Mouse (Mus musculus) right cerebral cortex, postnatal 10 days (tissue): Measurements from ENCODE around the gene Vsig2.

ENCODE experiments used
- DNase-seq, 2 experiments: peaks; one replicate each; pipeline ENCODE4 v3.0.0; 2021; ENCODE audit warnings: low spot score in 2 of 2

Gene Vsig2

DNA sequence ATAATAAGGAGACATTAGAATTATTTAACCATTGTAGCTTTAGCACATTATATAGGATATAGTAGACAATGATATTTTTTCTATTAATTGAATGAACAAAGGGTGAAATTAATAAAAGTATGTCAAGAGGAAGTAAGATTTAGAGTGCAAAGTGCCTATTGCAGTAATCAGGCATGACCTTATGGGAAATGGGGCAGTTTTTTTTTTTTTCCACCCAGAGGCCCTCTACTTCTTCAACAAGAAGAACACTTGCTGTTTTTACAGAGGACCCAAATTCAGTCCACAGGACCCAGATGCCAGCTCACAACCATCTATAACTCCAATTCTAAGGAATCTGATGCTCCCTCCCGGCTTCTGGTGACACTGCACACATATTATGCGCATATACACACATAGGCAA lies 21.6 kb downstream of the Vsig2 start:
- no peak for DNase-seq

DNA sequence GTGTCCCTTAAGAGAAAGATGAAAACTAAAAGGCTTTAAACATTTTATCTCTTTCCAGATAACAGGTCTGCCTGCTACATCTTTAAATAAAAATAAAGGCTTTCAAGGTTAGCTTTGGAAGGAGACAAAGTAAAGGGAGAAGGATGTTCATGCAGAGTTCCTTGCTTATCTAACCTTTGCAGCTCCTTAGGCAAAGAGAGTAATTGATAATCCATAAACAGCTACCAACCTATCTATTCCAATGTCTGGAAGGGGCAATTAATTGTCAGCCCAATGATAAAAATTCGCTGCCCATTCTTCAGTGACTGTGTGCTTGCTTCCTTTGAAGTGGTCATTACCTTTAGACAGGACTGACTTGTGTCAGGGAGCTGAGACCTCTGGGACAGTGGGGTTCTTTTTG lies 24.8 kb downstream of the Vsig2 start:
- DNase-seq, result no peak

DNA sequence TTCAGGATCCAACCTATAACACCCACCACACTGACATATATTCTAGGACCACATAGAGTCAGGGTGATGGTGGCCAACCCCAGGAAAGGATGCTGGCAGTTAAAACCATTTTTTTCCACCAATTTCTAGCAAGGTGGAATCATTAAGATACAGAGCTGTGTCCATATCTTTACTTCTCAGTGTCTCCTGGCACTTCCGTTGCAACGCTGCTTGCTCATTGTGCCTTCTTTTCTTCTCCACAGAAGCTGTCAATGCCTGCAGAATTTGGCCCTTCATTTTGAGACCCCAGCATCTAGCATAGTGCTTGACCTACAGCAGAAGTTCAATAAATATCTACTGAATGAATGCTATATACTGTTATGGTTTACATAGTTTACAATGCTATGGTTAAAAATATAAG lies 28.0 kb downstream of the Vsig2 start:
- DNase-seq, result no peak

DNA sequence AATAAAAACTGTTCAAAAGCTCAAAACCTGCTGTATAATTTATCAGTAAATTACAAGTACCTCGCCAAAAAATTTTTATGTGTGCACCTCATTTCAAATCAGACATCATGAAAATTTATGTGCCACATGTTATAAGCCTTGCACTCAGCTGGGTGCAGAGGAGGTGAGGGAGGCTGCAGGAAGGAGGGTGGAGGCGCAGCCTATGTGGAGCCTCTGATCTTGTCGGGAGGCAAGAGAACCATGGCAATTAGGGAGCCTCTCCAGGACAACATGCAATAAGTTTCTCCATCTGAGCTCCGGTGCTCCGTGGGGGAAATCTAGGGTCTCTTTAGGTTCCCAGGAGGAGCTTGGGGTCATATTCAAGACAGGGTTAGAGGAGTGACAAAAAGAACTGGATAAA lies 28.4 kb downstream of the Vsig2 start:
- DNase-seq, result no peak

DNA sequence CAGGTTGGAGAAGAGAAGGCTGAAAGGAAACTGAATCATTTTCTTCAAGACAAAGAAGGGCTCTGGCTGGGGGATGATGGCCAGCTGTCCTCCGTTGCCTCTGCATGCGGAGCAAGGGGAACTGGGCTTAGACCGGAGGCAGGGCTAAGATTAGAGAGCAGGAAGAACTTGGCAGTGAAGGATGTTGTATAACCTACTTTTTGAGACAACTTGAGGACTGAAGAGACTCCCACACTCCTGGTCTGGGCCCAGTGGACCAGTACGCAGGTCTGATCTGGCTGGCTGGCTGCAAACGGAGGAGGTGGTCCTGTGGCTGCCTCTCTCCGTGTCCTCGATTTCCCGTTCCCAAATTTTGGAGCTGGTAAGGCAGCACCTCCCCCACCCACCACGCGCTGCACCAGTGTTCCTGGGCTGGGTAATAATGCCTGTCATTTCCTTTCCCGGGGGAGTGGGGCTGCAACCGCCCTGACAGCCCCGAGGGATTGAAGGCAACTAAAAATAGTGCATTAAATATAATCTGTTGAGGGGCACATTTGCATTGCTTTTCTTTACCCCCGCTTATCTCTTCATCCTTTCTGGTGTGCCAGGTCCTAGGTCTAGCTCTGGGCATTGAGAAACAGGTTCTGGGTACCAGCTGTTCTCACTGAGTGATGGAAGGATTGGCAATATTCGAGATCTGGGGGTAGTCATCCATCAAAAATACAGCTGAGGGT lies 29.0 kb downstream of the Vsig2 start:
- DNase-seq, result peak; percentile 68 to 70

DNA sequence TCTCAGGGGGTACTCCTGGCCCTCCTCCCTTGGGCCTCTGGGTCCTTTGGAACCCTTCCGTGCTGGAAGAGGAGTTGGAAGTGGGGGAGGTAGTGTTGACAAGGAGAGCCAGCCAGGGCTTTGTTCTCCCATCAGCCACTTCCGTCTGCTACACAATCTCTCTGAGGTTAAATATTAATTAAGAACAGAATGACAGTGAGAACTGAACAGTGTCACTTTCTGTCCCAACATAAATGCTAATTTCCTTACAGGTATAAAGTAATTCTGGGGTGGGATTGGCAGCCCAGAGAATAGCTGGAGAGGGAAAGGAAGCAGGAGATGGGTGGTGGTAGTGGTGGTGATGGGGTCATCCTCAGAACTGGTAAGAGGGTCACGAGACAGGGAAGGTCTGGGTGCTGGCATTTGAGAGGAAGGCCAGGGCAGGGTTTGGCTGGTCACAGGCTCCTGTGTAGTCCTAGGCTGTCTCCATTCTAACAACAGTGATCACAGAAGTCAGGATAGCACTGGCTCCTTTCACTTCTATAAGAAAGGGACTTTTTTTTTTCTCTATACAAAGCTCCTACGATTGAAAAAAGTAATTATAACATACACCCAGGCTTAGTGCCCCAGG lies 29.7 kb downstream of the Vsig2 start:
- DNase-seq, result no peak

DNA sequence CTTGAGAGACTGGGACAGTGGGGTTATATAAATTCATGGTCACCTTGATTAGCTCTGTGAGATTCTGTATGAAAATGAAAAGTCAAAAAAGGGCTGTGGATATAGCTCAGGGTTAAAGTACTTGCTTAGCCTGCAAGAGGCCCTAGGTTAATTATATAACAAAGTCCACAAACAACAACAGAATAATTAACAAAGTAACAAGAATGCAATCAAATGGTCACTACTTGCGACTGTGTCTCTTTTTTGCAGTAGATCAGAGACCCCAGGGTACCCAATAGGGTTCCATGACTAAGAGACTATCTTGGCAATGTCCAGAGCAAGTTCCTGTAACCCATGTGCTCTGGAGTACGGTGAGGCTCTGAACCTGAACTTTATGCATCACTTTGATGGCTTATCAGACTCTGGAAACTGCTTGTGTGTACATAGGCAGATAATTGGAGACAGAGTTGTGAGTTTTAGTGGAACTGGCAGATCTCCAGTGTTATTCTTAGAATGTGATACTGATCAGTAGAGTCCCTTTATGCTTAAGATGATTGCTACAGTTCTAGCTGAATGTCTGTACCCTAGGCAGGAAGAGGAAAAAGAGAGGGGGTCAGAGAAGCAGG lies 30.3 kb downstream of the Vsig2 start:
- DNase-seq, result no peak

DNA sequence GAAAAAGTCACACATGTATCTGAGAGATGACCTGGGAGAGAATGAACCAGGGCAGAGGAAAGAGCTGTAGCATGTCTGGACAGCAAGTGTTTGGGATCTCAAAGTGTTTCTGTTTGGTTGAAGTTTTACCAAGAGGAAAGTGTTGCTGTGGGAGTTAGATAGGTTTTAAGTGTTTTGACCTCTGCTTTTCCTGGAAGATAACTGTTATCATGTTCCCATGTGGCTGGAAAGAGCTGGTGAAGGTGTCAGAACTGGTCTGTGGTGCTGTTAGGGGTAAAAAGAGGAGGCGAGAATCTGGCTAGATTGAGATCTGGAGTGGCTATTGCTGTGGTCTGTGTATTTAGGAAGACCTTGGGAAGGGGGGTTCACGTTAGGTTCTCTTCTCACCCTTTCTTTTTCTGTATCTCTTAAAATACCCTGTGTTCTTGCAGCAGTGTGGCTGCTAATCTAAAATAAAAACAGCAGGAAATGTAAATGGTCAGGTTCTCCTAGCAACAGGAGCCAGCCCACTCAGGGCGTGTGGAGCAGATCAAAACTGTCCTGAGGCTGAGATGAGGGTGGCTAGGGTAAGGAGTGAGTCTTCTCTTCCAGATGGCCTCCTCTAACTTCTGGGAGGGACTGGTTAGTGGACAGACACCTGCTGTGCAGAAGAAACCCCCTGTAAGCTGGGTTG lies 33.3 kb downstream of the Vsig2 start:
- peak in 1 of 2 experiments; percentile 44 for DNase-seq

DNA sequence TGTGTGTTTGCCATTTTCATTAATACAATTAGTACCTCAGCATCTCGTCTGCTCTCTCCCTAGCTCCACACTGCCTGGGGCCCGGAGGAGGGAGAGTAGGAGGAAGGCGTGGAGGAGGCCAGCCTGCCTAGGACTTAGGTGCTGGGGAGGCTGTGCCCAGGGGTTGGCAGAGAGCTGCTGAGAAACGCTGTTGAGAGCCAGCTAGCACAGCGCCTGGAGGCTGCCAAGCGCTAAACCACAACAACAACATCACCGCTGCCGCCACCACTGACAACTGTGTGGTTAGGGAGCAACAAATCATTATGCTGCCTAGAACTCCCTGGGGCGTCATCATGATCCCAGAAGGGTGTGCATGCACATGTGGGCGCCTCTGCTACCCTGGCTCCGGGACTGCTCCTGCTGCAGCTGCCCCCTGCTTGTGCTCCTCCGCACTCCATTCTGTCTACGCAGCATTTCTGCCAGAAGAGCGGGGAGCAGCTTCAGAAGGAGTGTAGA lies 37.4 kb downstream of the Vsig2 start:
- peak; percentile 52 to 64 for DNase-seq

DNA sequence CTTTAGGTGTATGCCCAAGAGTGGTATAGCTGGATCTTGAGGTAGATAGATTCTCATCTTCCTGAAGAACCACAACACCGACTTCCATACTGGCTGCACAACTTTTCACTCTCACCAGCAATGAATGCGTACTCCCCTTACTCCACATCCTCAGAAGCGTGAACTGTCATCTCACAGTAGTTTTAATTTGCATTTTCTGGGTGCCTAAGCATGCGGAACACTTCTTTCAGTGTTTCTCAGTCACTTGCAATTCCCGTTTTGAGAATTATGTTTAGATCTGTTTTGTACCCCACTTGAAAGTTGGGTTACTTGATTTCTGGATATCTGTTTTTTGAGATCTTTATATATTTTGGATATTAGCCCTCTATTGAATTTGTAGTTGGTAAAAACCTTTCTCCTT lies 44.5 kb downstream of the Vsig2 start:
- no peak for DNase-seq

DNA sequence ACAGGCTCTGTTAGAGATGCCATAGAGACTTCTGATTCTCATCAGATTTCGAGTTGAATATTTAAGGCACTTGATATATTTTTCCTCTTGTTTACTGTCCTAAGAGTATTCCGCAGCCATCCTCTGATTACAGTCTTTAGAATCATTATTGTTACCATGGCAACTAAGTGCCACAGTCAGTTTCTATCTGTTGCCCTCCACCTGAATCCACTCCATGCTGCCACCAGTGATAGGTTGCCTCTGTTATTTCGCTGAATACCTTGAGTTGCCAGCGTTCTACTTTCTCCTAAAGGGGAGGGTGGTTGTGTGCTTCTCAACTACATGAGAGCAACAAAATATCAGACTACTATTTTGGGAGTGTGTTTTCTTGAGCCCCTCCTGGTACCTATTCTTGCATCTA lies 47.7 kb downstream of the Vsig2 start:
- DNase-seq, result no peak

DNA sequence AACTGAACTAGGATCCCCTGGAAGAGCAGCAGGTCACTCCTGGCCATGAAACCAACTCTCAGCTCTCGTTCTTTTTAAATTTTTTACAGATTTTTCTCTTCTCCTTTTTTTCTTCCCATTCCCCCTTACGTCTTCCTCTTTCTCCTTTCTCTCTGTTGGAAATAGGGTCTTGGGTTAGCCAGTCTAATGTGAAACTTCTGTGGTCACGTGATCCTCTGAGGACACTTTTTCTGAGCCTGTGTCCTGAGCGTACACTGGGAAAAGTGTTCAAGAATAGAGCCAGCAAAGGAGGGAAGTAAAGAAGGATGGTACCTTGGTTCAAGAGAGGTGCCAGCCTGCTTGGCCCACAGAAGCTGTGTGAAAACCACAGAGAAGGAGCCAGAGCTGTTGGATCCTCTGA lies 51.3 kb downstream of the Vsig2 start:
- DNase-seq, result no peak

DNA sequence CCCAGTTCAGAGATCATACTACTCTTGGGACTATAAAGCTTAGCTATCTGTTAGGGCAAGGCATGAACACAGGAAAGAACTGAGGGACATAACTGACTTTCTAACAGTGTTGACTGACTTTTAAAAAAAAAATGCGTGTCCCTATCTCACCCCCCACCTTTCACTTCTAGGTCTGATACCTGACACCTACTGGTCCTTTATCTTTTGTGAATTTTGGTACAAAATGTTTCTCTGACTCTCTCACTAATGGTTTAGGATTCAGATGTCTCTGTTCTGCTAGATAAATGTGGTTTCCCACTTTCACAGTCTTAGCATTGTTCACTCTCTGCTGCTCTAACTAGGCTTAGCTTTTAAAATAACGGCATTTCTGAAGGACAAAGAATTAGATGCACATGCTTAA lies 53.0 kb downstream of the Vsig2 start:
- DNase-seq, result no peak

DNA sequence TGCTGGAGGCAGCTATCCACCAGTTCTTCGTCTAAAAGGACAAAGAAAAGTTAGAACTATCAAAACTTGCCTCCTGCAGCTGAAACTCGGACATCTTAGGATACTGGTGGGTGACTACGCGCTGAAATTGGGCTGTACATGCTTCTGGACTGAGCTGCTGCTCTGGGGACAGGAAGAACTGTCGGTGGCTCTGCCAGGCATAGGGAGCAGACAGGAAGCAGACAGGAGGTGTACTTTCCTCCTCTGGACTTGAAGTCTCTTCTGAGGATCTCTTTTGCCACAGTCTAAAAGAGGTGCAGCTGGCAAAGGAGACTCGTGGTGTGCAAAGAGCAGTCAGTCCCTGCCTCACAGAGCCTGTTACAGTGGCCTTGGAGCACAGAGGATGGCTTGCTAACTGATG lies 53.6 kb downstream of the Vsig2 start:
- DNase-seq, result no peak

DNA sequence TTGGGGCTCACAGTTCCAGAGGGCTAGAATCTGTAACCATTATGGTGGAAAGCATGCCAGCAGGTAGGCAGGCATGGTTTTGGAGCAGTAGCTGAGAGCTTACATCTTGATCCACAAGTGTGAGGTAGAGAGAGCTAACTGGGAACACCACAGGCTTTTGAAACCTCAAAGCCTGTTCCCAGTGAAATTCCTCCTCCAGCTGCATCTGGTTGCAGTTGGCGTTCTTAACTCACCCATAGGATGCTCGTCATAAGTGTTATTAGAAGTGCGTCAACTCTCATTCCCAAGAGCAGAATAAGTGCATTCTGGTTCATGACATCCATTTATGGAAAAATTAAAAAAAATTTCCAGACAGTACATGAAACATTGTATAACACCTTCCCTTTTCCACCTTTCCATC lies 54.6 kb downstream of the Vsig2 start:
- DNase-seq, result no peak
